Mouse (Mus musculus) thymus, adult 2 months (tissue): ENCODE results near the gene Gm34653. TPM values are rescaled to one million over a fixed set of nuclear protein-coding genes. Genes with fewer than 3 reads are reported as not detected.
"Not testable (repeated sequence)": the region's sequence is repeated elsewhere in the genome, so short reads cannot be mapped to it uniquely, and the experiment has no call there.

Experiments used
- DNase-seq: peaks from one replicate; pipeline ENCODE4 v3.0.0; 2021
- H3K27ac ChIP-seq: fragments of 200-500 bp; 2 replicates; pipeline ENCODE4 v1.5.1; 2012; ENCODE audit warnings: low read length, control low read depth; ENCODE audit not compliant: control insufficient read depth, insufficient read depth
- H3K27me3 ChIP-seq: fragments of 200-500 bp; 2 replicates; pipeline ENCODE4 v1.6.1; 2012; ENCODE audit warnings: mild to moderate bottlenecking, low read length, moderate library complexity, mixed read lengths; ENCODE audit not compliant: control insufficient read depth, insufficient read depth
- H3K36me3 ChIP-seq: fragments of 200-500 bp; 2 replicates; pipeline ENCODE4 v1.6.1; 2012; ENCODE audit warnings: mild to moderate bottlenecking, low read length, moderate library complexity; ENCODE audit not compliant: control insufficient read depth, insufficient read depth
- H3K4me1 ChIP-seq: fragments of 200-500 bp; replicated peaks from 2 replicates; pipeline ENCODE4 v1.6.1; 2012; ENCODE audit warnings: low read length; ENCODE audit not compliant: control insufficient read depth, insufficient read depth
- H3K4me3 ChIP-seq: fragments of 200-500 bp; 2 replicates; pipeline ENCODE4 v1.5.1; 2012; ENCODE audit warnings: mild to moderate bottlenecking, low read length, control low read depth, moderate library complexity; ENCODE audit not compliant: control insufficient read depth, insufficient read depth
- CTCF ChIP-seq: fragments of 200-500 bp; IDR thresholded peaks from 2 replicates; pipeline ENCODE4 v1.5.1; 2012; ENCODE audit warnings: mild to moderate bottlenecking, control low read depth, low read length, moderate library complexity, borderline replicate concordance; ENCODE audit not compliant: control insufficient read depth, poor library complexity, insufficient read depth; ENCODE audit errors: extremely low read depth
- POLR2A ChIP-seq: fragments of 200-500 bp; IDR thresholded peaks from 2 replicates; pipeline ENCODE4 v1.6.1; 2012; ENCODE audit warnings: mild to moderate bottlenecking, low read length, control low read depth, moderate library complexity; ENCODE audit not compliant: control insufficient read depth, poor library complexity, insufficient read depth; ENCODE audit errors: extremely low read depth
- WGBS: fragments of 180-500 bp; shearing (Covaris S2); methylation state at CpG from one replicate; pipeline ENCODE4 v1.1.7; 2018; 5-methylcytosine and 5-hydroxymethylcytosine counted together
- polyA plus RNA-seq: library from polyadenylated mRNA; depleted of rRNA; stranded (reverse); fragments of >200 nt; gene quantifications from 2 replicates; pipeline ENCODE4 v1.2.3, GENCODE M21; 2012; rRNA removed

Gene Gm34653
- not detected in 2 replicates for polyA plus RNA-seq

GRCm38 (mm10) chr2:34832766-34833457, at the start of gene Gm34653:
Gm34653 (plus strand) TSS chr2:34833007.
- H3K4me1 ChIP-seq, H3K4me3 ChIP-seq, H3K36me3 ChIP-seq, H3K27me3 ChIP-seq, H3K27ac ChIP-seq, DNase-seq: not testable (repeated sequence)
- WGBS, result 69% methylated on average over 11 of the region's 11 CpGs

- H3K27me3 ChIP-seq, result no peaks in the 10 kb centered on the region
- TF ChIP-seq POLR2A (no peak), CTCF (no peak)
- no peak overlapping the region for H3K4me3 ChIP-seq
- H3K4me1 ChIP-seq, result no peaks in the 10 kb centered on the region
- WGBS, result 95% methylated on average over 14 of the region's 14 CpGs
- no peak for DNase-seq
- H3K27ac ChIP-seq, result no peak overlapping the region
- peaks cover 6% of the 10 kb centered on the region for H3K36me3 ChIP-seq
Measured at GRCm38 (mm10) chr2:34783064-34784020, 49.5 kb upstream of the Gm34653 start.

DNA sequence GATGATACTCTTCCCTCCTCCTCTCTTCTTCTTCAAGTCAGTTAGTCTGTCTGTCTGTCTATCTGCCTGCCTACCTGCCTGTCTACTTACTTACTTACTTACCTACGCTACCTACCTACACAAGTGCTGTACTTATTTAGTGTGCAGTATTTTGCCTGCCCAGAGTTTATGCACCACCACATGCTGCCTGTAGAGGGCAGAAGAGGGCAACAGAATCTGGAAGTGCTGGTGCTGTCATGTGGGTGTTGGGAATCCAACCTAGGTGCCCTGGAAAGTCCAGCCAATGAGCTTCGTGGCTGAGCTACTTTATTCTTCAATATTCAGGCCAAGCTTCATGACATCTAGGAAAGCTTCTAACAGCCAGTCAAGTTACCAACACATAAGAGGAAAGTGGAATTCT, 48.7 kb upstream of the Gm34653 start:
- DNase-seq, result peak; percentile 69
- no peaks in the 10 kb centered on the region for H3K4me1 ChIP-seq
- no peaks in the 10 kb centered on the region for H3K27me3 ChIP-seq
- no peak overlapping the region for H3K27ac ChIP-seq
- 81% methylated on average over 2 of the region's 2 CpGs for WGBS
- TF ChIP-seq CTCF (peak; percentile 61; the same call in 1 of the 2 replicates), POLR2A (no peak)
- no peak overlapping the region for H3K4me3 ChIP-seq
- peaks cover 3% of the 10 kb centered on the region for H3K36me3 ChIP-seq

DNA sequence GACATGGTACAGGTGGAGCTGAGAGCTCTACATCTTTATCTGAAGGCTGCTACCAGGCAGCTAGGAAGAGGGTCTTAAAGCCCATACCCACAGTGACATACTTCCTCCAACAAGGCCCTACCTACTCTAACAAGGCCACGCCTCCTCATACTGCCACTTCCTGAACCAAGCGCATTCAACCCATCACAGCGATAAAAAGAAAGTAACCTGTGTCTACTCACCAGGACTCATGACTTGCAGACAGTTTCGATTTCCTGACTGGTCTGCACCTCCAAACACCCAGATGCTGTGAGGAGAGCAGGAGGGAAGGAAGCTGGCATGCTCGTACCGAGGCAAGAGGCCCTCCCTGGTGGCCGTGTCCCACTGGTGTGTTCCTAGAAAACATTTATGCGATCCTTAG, 42.5 kb upstream of the Gm34653 start:
- Histone ChIP-seq H3K27ac (peak overlapping the region; percentile 63), H3K27me3 (no peaks in the 10 kb centered on the region), H3K4me3 (peak overlapping the region; percentile 52), H3K4me1 (peaks cover 3% of the 10 kb centered on the region), H3K36me3 (no peaks in the 10 kb centered on the region)
- TF ChIP-seq CTCF, result no peak
- no peak for TF ChIP-seq POLR2A
- WGBS, result 3% methylated on average over 8 of the region's 8 CpGs
- peak; percentile 69 for DNase-seq

GRCm38 (mm10) chr2:34792543-34792942, 40.3 kb upstream of the Gm34653 start:
- not testable (repeated sequence) for H3K27ac ChIP-seq, H3K36me3 ChIP-seq, H3K4me1 ChIP-seq, H3K27me3 ChIP-seq, DNase-seq, H3K4me3 ChIP-seq
- WGBS, result 94% methylated on average over 2 of the region's 2 CpGs

GRCm38 (mm10) chr2:34794511-34794910, 38.3 kb upstream of the Gm34653 start:
- Histone ChIP-seq H3K27me3 (no peaks in the 10 kb centered on the region), H3K4me3 (no peak overlapping the region), H3K4me1 (peaks cover 8% of the 10 kb centered on the region), H3K36me3 (no peaks in the 10 kb centered on the region), H3K27ac (no peak overlapping the region)
- 98% methylated on average over 2 of the region's 2 CpGs for WGBS
- no peak for TF ChIP-seq CTCF
- no peak for TF ChIP-seq POLR2A
- no peak for DNase-seq

GRCm38 (mm10) chr2:34795426-34795825, 37.4 kb upstream of the Gm34653 start:
- Histone ChIP-seq H3K27ac (no peak overlapping the region), H3K36me3 (no peaks in the 10 kb centered on the region), H3K4me1 (peaks cover 9% of the 10 kb centered on the region), H3K27me3 (no peaks in the 10 kb centered on the region), H3K4me3 (no peak overlapping the region)
- no peak for DNase-seq
- TF ChIP-seq POLR2A, result no peak
- TF ChIP-seq CTCF, result no peak
- WGBS, result 96% methylated on average over 7 of the region's 7 CpGs
